Mouse (Mus musculus) intestine, embryonic 15.5 days (tissue): ENCODE results near the gene Dync1li2. TPM values are rescaled to one million over a fixed set of nuclear protein-coding genes. Genes with fewer than 3 reads are reported as not detected.

Source experiments
- ATAC-seq: fragments of 200-750 bp; cut with Nextera tagmentation; 2 replicates; pipeline ENCODE4 v1.8.0; 2017; ENCODE audit warnings: moderate TSS enrichment, moderate library complexity
- H3K27ac ChIP-seq: fragments of 300-500 bp; sonication (generic); 2 replicates; pipeline ENCODE4 v1.5.1; 2015; ENCODE audit warnings: mild to moderate bottlenecking, inconsistent platforms
- H3K27me3 ChIP-seq: fragments of 300-500 bp; sonication (generic); replicated peaks from 2 replicates; pipeline ENCODE4 v1.6.1; 2015; ENCODE audit warnings: inconsistent platforms
- H3K36me3 ChIP-seq: fragments of 300-500 bp; sonication (generic); 2 replicates; pipeline ENCODE4 v1.6.1; 2015; ENCODE audit warnings: inconsistent platforms
- H3K4me1 ChIP-seq: fragments of 300-500 bp; sonication (generic); replicated peaks from 2 replicates; pipeline ENCODE4 v1.6.1; 2015; ENCODE audit warnings: inconsistent platforms
- H3K4me2 ChIP-seq: fragments of 300-500 bp; sonication (generic); replicated peaks from 2 replicates; pipeline ENCODE4 v1.6.1; 2015; ENCODE audit warnings: mild to moderate bottlenecking, inconsistent platforms
- H3K4me3 ChIP-seq: fragments of 300-500 bp; sonication (generic); replicated peaks from 2 replicates; pipeline ENCODE4 v1.5.1; 2015; ENCODE audit warnings: inconsistent platforms
- H3K9ac ChIP-seq: fragments of 300-500 bp; sonication (generic); 2 replicates; pipeline ENCODE4 v1.6.1; 2015; ENCODE audit warnings: inconsistent platforms
- H3K9me3 ChIP-seq: fragments of 300-500 bp; sonication (generic); 2 replicates; pipeline ENCODE4 v1.6.1; 2016; ENCODE audit warnings: inconsistent platforms
- WGBS: fragments of 180-500 bp; shearing (Covaris S2); methylation state at CpG from one replicate; pipeline ENCODE4 v1.1.7; 2015; 5-methylcytosine and 5-hydroxymethylcytosine counted together
- polyA plus RNA-seq: library from polyadenylated mRNA; unstranded; fragments of >200 nt; fragmentation: Nextera tagmentation; extraction: Ambion mirVana; gene quantifications from 2 replicates; pipeline ENCODE4 v1.2.1, GENCODE M21; 2015

Dync1li2 gene
- polyA plus RNA-seq, 1 experiment from 2014 or later, result 46.0 TPM

- Histone ChIP-seq H3K4me3 (no peak overlapping the region), H3K9ac (peak overlapping the region; percentile 24; the same call in 1 of the 2 replicates), H3K27me3 (no peaks in the 10 kb centered on the region), H3K36me3 (no peaks in the 10 kb centered on the region), H3K4me2 (peak overlapping the region; percentile 22), H3K9me3 (no peaks in the 10 kb centered on the region), H3K27ac (peak overlapping the region; percentile 85), H3K4me1 (peaks cover 25% of the 10 kb centered on the region)
- ATAC-seq, result peak; percentile 91
- 20% methylated on average over 14 of the region's 14 CpGs for WGBS
These were observed 67.7 kb downstream of the Dync1li2 start for GRCm38 (mm10) chr8:104374864-104375846.

- Histone ChIP-seq H3K9ac (no peak overlapping the region), H3K27ac (peak overlapping the region; percentile 85), H3K4me1 (peaks cover 28% of the 10 kb centered on the region), H3K4me2 (peak overlapping the region; percentile 22), H3K4me3 (no peak overlapping the region), H3K36me3 (no peaks in the 10 kb centered on the region), H3K27me3 (no peaks in the 10 kb centered on the region), H3K9me3 (no peaks in the 10 kb centered on the region)
- ATAC-seq, result peak; percentile 45
- 56% methylated on average over 11 of the region's 11 CpGs for WGBS
These were observed 68.6 kb downstream of the Dync1li2 start for GRCm38 (mm10) chr8:104374269-104374668.

DNA sequence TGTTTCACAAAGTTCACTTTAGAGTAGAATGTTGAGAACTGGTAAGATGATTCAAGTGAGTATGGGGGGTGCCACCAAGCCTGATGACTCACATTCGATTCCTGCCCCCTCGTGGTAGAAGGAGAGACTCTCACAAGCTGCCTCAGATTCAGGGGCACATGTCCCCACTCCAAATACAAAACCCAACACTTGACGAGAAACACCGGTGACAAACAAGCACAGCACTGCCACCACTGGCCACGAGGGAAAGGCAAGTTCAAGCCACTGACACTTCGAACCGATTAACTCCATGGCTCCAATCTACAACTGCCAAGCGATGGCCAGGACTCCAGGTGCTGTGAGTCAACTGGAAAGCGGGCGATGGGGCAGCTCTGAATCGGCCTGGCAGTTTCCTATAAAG is 69.1 kb downstream of the Dync1li2 start:
- peak; percentile 7; the same call in 1 of the 2 replicates for ATAC-seq
- H3K9ac ChIP-seq, result no peak overlapping the region
- H3K27me3 ChIP-seq, result no peaks in the 10 kb centered on the region
- no peaks in the 10 kb centered on the region for H3K9me3 ChIP-seq
- H3K4me3 ChIP-seq, result no peak overlapping the region
- H3K4me2 ChIP-seq, result peak overlapping the region; percentile 22
- H3K36me3 ChIP-seq, result no peaks in the 10 kb centered on the region
- 66% methylated on average over 11 of the region's 11 CpGs for WGBS
- peak overlapping the region; percentile 85 for H3K27ac ChIP-seq
- peaks cover 29% of the 10 kb centered on the region for H3K4me1 ChIP-seq

DNA sequence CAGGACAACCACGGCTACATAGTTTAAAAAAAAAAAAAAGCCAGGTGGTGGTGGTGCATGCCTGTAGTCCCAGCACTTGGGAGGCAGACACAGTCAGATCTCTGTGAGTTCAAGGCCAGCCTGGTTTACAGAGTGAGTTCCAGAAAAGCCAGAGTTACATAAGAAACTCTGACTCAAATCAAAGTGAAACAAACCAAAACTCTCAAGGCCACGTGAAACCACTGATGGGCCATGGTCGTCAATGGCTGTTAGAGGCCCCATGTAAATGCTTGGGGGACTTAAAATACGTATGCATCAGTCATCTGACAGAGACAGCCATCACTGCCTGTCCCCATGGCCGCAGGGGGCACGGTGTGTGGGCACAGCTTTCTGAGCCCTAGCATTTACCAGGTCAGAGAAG is 71.7 kb downstream of the Dync1li2 start:
- Histone ChIP-seq H3K4me2 (no peak overlapping the region), H3K4me1 (peaks cover 28% of the 10 kb centered on the region), H3K9me3 (no peaks in the 10 kb centered on the region), H3K27me3 (no peaks in the 10 kb centered on the region), H3K4me3 (no peak overlapping the region), H3K27ac (no peak overlapping the region), H3K9ac (no peak overlapping the region), H3K36me3 (no peaks in the 10 kb centered on the region)
- ATAC-seq, result no peak
- WGBS, result 87% methylated on average over 6 of the region's 6 CpGs

GRCm38 (mm10) chr8:104370071-104370470 is 72.8 kb downstream of the Dync1li2 start:
- Histone ChIP-seq H3K4me1 (peaks cover 27% of the 10 kb centered on the region), H3K27ac (peak overlapping the region; percentile 44; the same call in 1 of the 2 replicates), H3K4me3 (no peak overlapping the region), H3K9me3 (no peaks in the 10 kb centered on the region), H3K4me2 (no peak overlapping the region), H3K27me3 (no peaks in the 10 kb centered on the region), H3K36me3 (no peaks in the 10 kb centered on the region), H3K9ac (no peak overlapping the region)
- ATAC-seq, result no peak
- WGBS, result 71% methylated on average over 6 of the region's 6 CpGs

GRCm38 (mm10) chr8:104369591-104369990 is 73.3 kb downstream of the Dync1li2 start:
- peak overlapping the region; percentile 44; the same call in 1 of the 2 replicates for H3K27ac ChIP-seq
- H3K4me1 ChIP-seq, result peaks cover 23% of the 10 kb centered on the region
- 65% methylated on average over 12 of the region's 12 CpGs for WGBS
- H3K27me3 ChIP-seq, result no peaks in the 10 kb centered on the region
- no peak for ATAC-seq
- no peak overlapping the region for H3K9ac ChIP-seq
- H3K4me3 ChIP-seq, result no peak overlapping the region
- H3K36me3 ChIP-seq, result no peaks in the 10 kb centered on the region
- no peak overlapping the region for H3K4me2 ChIP-seq
- H3K9me3 ChIP-seq, result no peaks in the 10 kb centered on the region

Other genes starting within 250 kb of the Dync1li2 start
- 14.2 and 15.3 TPM in 2 replicates for gene Tk2, start 194.5 kb downstream of the Dync1li2 start, polyA plus RNA-seq
- gene Cklf, start 192.2 kb downstream of the Dync1li2 start, polyA plus RNA-seq, result 37.2 and 41.4 TPM in 2 replicates
- gene Cmtm2a, start 149.9 kb downstream of the Dync1li2 start, polyA plus RNA-seq, result not detected in 2 replicates
- not detected in 2 replicates for gene Gm45711, start 133.0 kb downstream of the Dync1li2 start, polyA plus RNA-seq
- not detected in 2 replicates for gene Cmtm1, start 132.9 kb downstream of the Dync1li2 start, polyA plus RNA-seq
- gene Gm11020, start 121.5 kb downstream of the Dync1li2 start, polyA plus RNA-seq, result not detected in 2 replicates
- gene Cmtm2b, start 120.8 kb downstream of the Dync1li2 start, polyA plus RNA-seq, result not detected in 2 replicates
- gene Cmtm3, start 103.6 kb downstream of the Dync1li2 start, polyA plus RNA-seq, result 111 and 126 TPM in 2 replicates
- 6.3 and 6.9 TPM in 2 replicates for gene Cmtm4, start 47.2 kb downstream of the Dync1li2 start, polyA plus RNA-seq
- gene Terb1, start 66.9 kb upstream of the Dync1li2 start, polyA plus RNA-seq, result 0.15 and 0.41 TPM in 2 replicates
- 73.7 and 83.5 TPM in 2 replicates for gene Nae1, start 91.6 kb upstream of the Dync1li2 start, polyA plus RNA-seq
- gene Car7, start 91.6 kb upstream of the Dync1li2 start, polyA plus RNA-seq, result 1.0 and 1.1 TPM in 2 replicates
- gene Pdp2, start 148.4 kb upstream of the Dync1li2 start, polyA plus RNA-seq, result 16.1 and 17.0 TPM in 2 replicates
- 0.56 and 0.79 TPM in 2 replicates for gene Cdh16, start 181.3 kb upstream of the Dync1li2 start, polyA plus RNA-seq
- gene Rrad, start 188.3 kb upstream of the Dync1li2 start, polyA plus RNA-seq, result 4.6 and 4.8 TPM in 2 replicates
- gene Ciao2b, start 198.9 kb upstream of the Dync1li2 start, polyA plus RNA-seq, result 93.2 and 101 TPM in 2 replicates